Mouse (Mus musculus) layer of hippocampus, adult 11-12 months (tissue): ENCODE measurements around the gene Zc3h7b.

ENCODE experiments used
- DNase-seq: peaks from one replicate; pipeline ENCODE4 v3.0.0; 2022; ENCODE audit warnings: low spot score

The Zc3h7b gene

DNA sequence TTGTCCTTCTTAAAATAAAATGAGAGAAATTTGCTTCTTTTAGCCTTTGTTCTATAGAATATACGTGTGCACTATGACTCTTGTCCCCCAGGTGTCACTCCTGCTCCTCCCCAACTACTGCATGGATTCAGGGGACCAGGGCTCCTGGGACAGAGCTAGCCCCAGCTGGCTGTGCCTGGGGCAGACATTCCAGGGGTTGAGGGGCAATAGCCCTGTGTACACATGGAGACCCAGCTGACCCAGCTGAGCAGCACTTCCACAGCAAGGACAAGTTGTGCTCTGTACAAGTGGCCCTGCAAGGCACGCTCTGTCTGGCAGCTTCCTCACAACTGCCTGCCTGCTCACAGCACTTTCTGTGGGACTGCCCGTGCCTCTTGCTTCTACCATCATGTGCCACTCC lies 51.4 kb downstream of the Zc3h7b start:
- DNase-seq = no peak

DNA sequence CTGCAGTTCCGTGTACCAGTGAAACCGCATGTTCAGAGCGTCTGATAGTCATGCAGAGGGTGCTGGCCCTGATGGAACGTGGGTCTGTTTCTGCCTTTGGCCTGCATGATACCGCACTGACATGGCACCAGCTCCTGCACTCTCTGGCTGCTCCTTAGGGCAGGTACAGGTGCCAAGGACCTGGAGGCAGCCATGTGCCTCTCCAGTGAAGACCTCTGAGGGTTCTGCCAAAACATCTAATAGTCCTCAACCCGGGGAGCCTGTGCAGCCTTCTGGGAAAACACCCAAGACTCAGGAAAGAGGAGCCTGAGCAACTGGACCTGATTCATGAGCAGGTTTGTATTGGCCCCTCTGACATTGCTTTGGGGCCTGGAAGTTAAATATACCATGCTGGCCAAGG lies 53.0 kb downstream of the Zc3h7b start:
- no peak for DNase-seq

DNA sequence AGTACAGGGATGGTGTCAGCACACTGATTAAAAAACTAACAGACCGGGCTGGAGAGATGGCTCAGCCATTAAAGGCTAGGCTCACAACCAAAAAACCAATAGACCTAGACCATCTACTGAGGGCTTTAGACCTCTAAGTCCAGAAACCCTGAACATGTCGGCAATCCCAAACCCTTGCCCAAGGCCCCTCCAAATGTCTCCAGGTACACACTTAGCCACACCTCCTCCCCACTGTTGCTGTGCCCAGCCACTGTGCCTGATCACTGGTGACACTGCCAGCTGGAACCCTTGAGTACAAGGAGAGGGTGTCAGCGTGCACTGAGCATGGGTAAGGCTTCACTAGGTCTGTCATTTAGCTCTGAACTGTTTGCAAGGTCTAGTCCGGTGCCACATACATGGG lies 53.6 kb downstream of the Zc3h7b start:
- DNase-seq = no peak

DNA sequence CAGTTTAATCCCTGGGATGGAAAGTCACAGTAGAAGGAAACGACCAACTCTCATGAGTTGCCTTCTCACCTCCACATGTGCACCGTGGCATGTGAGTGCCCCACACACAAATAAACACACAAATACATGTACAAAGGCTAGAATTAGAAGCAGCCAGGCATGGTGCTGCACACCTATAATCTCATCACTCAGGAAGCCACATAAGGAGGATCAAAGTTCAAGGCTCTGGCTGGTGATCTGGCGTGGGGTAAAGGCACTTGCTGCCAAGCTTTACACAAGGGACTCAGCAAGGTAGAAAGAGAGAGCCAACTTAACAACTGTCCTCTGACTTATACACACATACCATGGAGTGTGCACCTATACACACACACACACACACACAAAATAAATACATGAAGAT lies 55.5 kb downstream of the Zc3h7b start:
- DNase-seq = no peak

DNA sequence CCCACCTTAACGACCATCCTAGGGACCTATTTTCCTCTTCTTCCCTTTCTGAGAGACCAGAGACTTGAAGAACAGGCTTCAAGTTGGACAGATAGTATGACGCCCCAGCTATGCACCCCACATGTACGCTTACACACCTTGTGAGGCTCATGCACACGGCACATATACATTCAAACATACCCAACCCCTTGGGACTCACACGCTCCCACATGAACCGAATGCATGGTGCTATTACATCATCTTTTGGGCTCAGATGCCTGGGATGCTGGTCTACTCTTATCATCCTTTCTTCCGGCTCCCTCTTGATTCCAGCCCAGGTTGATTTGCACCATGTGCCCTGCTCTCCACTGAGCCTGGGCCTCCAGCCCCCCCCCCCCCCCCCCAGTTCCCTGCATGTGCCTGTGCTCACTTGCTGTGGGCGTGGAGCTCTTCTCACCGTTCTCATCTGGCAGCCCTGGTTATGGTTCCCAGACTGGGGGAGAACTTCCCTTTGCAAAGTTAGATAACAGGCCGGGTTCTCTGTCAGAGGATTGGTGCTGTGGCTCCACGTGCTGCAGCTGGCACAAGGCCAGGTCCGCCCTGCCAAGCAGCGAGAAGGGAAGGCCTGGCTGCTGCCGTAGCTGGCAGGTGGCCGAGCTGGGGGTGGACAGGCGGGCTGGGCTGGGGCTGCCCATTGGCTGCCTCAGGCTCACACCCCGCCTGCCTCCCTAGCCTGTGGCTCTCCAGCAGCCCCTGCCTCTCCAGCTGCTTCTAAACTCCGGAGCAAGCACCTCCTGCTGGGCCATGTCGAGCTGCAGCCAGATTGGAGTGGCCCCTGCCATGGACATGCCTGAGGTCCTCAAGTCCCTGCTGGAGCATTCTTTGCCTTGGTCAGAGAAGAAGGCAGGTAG lies 57.4 kb downstream of the Zc3h7b start, which contains the start of gene Tef:
Tef (plus strand) TSS at position 421 of the 890 bp plus-strand sequence.
- peak; percentile 99 for DNase-seq

DNA sequence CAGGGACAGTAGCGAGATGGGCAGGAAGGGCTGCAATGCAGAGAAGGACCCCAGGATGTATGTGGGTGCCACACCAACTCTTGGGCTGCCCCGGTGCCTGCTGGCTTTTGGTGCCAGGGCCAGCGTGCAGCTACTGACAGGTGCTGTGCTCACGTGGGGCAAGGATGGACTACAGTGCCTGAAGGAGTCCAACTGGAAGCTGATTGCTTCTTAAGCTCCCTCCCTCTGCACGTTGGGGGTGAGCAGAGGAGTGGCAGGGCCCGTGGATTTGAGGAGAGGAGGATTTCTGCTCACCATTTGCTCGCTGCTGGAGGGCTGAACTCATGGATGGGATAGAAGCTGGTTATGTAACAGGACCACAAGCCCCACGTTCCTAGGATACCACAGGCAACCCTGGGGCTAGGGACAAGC lies 58.1 kb downstream of the Zc3h7b start:
- no peak for DNase-seq

DNA sequence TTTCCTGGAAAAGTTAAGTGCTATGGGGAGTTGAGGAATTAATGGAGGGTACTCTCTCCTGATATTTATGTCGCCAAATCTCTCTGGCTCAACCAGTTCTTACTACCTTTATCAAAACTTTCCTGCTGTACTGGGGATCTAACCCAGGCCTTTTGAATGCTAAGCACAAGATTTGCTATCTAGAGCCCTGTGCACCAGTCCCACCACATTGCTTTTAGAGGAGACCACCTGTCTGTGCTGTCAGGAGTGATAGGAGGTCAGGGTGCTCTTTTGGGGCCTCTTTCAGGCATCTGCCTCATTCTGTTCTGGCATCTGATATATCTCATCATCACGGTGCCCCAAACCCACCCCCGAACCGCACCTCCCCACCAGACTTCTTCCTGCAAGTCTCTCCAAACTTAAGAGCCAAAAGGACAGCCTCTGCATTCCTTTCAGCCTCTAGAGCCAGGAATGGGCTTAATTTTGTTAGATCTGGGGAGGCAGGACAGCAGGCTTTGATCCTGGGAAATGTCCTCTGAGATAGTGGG lies 58.6 kb downstream of the Zc3h7b start:
- no peak for DNase-seq

DNA sequence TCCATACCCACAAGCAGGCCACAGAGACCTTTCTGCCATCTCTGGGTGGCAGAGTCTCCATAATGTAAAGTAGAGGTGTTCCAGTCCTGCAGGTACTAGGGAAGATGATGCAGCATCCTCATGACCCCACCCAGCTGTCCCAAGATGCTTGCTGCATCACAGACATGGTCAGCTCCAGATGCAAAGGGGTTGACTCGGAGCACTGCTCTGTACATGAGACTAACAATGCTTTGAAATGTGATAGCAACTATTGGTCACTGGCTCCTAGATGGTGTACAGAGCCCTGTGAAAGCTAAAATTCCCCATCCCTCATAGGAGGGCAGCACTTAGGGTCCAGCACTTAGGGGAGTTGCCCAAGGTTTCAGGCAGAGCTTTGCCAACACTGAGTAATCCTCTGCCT lies 59.3 kb downstream of the Zc3h7b start:
- no peak for DNase-seq

DNA sequence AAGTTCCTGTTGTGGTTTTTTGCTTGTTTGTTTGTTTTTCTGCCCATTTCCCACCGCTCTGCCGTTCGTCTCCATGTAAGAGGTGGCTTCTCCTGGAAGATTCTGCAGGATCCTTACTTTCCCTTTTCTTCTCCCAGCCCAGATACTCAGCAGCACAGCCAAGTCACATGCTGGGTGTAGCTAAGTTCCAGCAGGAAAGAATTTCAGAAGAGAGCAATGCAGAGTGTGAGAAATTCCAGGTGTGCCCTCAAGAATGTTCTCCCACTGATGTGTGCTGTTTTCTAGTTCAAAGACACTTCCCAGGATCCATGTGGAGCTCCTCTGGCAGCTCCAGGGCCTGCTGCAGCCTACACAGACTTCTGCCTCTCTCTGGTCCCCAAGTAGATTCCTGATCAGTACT lies 60.0 kb downstream of the Zc3h7b start:
- no peak for DNase-seq

DNA sequence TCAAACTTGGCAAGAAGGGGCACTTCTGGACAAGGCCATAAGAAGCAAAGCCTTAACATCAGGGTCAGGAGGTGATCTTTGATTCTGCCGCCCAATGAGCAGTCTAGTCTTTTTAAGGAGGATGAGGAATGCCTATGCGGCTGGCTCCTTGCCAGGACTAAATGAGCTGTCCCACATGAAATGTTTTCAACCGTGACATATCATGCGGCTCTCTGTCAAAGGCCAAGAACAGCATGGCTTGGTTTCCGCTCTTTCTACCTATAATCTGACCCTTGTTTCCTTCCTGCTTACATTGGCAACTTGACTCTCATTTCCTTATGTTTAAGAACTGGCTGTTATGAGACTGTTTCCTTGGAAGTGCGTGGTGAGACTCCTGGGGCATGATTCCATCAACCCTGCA lies 60.8 kb downstream of the Zc3h7b start:
- DNase-seq = no peak

DNA sequence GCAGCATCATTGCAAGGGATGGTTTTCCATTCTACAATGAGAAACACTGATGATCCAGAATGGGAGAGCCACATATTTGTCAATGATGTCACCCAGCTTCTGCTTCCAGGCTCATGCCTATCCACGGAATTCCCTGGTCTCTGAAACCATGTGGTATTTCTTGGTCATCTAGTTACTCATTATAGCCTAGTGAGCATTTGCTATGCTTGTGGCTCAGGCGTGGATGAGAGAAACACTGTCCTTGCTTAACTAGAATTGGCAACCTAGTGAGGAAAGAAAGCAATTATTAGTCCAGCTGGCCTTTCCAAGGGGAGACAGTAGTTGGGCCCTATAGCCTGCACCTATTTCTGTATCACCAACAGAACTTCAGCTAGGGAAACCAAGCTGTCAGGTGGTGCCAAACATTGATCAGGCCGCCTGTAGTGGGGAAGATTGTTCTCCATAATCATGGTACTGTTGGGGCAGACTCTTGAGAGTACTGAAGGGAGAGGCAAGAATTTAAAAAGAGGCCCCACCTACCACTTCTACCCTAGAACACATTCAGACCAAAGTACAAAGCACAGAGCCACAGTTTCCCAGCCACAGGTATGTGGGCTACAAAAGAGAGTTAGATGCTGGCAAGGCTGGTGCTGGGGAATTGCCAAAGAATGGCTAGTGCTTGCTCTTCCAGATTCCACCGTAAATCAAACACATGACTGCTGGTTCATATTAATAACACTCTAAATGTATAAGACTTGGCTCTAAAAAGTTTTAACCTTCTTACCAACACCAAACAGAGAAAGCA lies 62.0 kb downstream of the Zc3h7b start:
- DNase-seq = no peak

DNA sequence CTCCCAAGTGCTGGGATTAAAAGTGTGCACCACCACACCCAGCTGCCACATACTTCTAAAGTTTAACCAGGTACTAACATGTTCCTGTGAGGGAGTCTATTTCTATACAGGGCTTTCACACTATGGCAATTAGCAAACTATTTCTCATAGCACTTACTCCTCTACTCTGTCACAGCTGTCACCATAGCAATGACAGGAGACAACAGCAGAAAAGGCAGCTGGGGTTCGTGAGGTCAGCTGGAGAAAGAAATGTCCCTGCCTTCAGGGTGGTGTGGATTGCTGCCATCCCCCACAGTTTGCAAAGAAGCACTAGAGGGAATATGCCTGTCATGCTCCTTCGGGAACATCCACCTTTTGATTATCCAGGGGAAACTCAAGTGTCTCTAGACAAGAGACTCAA lies 63.9 kb downstream of the Zc3h7b start:
- DNase-seq = no peak

DNA sequence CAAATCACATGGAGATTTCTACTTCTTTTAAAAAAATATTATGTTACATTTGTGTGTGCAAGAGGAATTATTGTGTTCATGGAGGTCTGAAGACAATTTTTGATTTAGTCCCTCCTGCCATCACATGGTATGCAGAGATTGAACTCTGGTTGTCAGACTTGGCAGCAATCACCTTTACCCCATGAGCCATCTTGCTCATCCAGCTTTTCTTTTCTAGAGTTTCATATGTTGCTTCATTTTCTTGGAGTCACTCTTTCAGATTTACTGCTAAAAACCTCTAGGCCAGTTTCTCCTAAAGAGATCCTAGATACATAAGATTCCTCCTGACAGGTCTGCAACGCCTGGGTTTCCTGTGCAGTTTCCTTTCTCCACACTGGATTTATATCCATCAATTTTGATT lies 64.7 kb downstream of the Zc3h7b start:
- DNase-seq = no peak

DNA sequence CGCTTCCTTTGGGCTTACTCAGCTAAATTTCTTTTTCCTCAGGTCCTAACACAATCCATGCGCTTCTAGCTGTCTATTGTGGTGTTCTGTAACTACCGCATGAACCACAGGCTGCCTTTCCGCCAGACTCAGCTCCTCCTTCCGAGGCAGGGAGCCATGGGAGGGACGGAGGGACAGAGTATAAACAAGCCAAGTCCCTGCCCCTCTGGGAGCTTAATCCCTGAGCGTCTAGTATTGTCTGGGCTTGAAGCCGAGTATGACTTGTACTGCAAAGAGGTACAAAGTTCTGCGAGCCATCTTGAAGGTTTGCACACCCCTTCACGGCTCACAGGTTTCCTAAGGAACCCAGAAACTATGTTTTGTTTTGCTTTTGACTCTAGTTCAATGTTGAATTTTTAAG lies 65.3 kb downstream of the Zc3h7b start:
- peak; percentile 88 for DNase-seq

DNA sequence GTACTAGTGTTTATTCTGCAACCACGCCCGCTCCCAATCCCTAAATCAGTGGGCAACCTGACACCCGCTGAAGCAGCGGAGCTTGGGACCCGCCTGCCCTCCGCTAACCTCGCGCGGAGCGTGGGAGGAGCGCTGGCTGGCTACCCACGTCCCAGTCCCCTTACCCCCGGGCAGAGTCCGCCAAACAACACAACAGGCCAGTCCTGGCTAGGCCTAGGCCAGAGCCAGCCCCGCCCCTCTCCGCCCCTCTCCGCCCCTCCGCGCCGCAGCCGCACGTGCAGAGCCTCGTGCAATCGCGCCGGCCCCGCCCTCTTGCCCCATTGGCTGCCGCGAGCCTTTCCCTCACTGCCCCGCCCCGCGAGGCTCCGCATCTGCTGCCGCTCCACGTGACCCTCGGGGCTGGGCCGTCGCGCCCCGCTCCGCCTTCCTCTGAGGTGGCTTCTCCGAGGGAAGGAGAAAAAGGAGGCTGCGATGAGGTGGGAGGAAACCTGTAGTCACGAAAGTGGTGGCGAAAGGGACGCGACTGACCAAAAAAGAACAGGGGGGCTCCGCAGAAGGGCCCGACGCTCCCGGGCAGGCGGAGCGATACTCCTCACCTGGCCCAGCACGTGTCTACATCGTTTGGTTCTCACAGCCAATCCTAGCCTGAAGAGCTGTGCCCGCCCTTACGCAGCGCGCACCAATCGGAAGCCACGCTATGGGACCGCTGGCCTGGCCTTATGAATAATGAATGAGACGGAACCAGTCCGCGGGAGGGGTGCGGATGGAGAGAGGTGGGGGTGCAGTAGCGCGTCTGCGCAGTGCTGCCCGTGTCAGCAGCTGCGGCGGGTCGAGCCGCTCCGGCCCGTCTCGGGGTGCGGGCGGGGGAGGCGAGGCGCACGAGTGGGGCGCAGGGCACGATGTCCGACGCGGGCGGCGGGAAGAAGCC lies 66.1 kb downstream of the Zc3h7b start:
- peak; percentile 99 for DNase-seq

DNA sequence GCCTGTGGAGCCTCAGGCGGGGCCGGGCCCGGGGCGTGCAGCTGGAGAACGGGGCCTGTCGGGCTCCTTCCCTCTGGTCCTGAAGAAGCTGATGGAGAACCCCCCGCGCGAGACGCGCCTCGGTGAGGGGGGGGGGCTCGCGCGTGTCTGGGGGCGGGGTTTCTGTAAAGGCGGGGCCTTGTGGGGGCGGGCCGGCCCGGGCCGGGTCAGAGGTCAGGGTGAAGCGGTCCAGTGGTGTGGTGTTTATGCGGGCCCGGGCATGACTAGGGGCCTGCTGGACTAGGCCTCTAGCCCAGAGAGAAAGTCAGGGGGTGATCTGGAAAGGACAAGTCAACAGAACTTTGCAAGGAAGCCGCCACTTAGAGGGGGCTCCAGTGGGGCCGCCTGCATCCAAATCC lies 66.7 kb downstream of the Zc3h7b start:
- DNase-seq = no peak

DNA sequence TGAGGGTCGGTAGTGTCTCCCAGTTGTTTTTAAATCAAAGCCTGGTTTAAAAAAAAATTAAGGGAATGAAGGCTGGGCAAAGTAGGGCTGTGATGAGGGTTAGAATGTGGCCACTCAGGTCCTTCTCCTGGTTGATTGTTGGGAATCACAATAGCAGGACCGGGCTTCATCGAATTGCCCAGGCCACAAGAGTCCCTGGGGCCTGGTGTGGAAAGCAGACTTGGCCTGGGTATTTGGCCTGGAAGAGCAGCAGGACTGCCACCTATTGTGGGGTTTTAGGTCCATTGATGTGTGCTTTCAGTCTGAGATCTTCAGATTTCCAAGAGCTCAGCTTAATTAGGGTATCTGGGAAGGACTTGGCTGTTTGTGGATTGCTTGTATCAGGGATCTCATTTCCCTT lies 67.4 kb downstream of the Zc3h7b start:
- DNase-seq = no peak

DNA sequence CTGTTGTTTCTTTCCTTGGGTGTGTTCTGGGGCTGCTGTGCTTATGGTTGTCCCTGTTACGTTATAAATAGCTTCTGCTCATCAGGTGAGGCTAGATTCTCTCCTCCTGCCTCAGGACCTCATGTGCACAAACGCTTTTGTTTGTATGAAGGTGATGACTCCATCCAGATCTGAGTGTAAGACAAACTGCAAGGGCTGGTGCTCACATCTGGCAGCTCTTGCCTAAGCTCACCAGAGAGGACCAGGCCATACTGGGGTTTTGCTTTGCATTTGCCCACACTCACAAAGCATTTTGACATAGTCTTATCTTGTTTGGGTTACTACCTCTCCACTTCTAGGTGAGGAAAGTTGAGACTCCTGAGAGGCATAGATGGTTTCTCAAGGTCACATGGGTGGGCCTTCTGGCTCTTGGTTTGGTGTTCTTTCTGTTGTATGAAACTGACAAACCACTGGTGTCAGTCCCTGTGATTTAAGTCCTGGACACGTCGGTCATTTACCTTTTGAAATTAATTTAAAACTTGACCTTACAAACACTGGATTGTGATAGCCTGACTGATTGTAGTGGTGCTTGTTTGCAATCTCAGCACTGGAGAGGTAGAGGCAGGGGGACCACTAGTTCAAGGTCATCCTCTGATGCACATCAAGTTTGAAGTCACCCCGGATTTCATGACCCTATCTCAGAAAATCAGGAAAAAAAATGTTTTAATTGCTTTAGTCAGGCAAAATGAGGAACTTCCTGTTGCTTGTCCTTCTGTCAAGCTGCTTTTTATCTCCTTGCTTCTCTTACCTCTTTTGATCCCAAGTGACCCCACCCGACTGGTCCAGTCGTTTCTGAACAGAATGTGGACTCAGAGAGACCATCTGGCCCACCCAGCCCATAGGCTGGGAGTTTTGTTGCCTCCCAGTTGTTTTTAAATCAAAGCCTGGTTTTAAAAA lies 68.1 kb downstream of the Zc3h7b start:
- DNase-seq = no peak

DNA sequence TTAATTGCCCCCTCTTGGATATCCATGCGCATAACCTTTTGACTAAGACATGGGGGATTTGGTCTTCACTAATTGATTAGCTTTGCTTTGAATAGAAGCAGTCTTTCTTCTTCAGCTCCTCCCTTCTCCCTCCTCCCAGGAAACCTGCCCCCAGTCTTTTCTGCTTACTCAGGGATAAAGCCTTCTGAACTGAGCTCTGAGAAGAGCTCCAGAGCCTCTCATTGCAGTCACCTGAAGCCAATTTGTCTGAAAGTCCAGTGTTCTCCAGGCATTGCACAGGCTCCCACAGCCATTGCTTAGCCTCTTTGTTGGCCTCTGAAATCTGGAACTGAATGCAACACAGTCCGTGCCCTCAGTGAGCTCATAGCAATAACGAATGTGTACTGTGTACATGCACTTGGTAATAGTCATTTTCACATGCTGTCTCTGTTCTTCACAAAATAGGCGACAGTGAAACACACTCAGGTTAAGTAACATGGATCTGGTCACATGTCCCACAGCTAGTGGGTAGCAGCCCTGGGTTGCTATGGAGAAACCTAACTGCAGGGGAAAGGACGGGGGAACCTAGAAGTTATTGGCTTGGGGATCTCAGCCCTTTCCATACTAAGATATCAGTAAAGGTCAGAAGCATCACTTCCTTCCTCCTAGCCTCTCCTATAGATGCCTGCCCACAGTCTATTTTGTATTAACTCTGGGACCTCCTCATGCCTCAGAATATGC lies 69.3 kb downstream of the Zc3h7b start:
- DNase-seq = no peak

DNA sequence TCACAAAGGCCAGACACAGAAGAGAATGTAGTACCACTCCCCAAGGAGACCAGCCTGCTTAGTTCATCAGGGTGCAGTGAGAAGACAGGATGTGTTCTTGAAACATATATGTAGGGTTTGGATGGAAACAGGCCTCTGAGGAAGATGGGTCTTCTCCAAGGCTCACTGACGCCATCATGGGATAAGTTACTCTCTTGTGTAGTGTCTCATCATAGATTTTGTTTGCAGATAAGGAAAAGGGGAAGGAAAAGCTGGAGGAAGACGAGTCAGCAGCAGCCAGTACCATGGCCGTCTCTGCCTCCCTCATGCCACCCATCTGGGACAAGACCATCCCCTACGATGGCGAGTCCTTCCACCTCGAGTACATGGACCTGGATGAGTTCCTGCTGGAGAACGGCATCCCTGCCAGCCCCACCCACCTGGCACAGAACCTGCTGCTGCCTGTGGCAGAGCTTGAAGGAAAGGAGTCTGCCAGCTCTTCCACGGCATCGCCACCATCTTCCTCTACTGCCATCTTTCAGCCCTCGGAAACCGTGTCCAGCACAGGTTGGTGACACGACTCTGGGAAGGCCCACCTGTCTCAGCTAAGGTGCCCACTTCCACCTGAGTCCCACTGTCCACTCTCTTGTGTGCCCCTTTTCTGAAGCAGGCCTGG lies 70.0 kb downstream of the Zc3h7b start:
- no peak for DNase-seq
